Mouse (Mus musculus): Measurements from ENCODE around the gene Bnipl. TPM values are rescaled to one million over a fixed set of nuclear protein-coding genes. Genes with fewer than 3 reads are reported as not detected.

Gene Bnipl
- polyA plus RNA-seq, 1 experiment from 2014 or later = 1.2 TPM

Other genes with a start within 250 kb of the Bnipl start
- gene Zfp687, start 235.7 kb downstream of the Bnipl start, polyA plus RNA-seq (2015; fragmentation: Nextera tagmentation; extraction: Ambion mirVana) = 28.6 and 32.4 TPM in 2 replicates
- gene Psmd4, start 208.6 kb downstream of the Bnipl start, polyA plus RNA-seq (2015; fragmentation: Nextera tagmentation; extraction: Ambion mirVana) = 248 and 271 TPM in 2 replicates
- 19.9 and 20.8 TPM in 2 replicates for gene Pip5k1a, start 144.3 kb downstream of the Bnipl start, polyA plus RNA-seq (2015; fragmentation: Nextera tagmentation; extraction: Ambion mirVana)
- gene Vps72, start 140.2 kb downstream of the Bnipl start, polyA plus RNA-seq (2015; fragmentation: Nextera tagmentation; extraction: Ambion mirVana) = 168 and 184 TPM in 2 replicates
- gene Tmod4, start 126.7 kb downstream of the Bnipl start, polyA plus RNA-seq (2015; fragmentation: Nextera tagmentation; extraction: Ambion mirVana) = 0.93 and 1.9 TPM in 2 replicates
- 67.7 and 71.6 TPM in 2 replicates for gene Scnm1, start 117.2 kb downstream of the Bnipl start, polyA plus RNA-seq (2015; fragmentation: Nextera tagmentation; extraction: Ambion mirVana)
- gene Lysmd1, start 117.1 kb downstream of the Bnipl start, polyA plus RNA-seq (2015; fragmentation: Nextera tagmentation; extraction: Ambion mirVana) = 14.5 and 15.5 TPM in 2 replicates
- 2.7 and 2.9 TPM in 2 replicates for gene Tnfaip8l2, start 108.8 kb downstream of the Bnipl start, polyA plus RNA-seq (2015; fragmentation: Nextera tagmentation; extraction: Ambion mirVana)
- 3.9 and 4.5 TPM in 2 replicates for gene Sema6c, start 90.7 kb downstream of the Bnipl start, polyA plus RNA-seq (2015; fragmentation: Nextera tagmentation; extraction: Ambion mirVana)
- gene Gabpb2, start 33.3 kb downstream of the Bnipl start, polyA plus RNA-seq (2015; fragmentation: Nextera tagmentation; extraction: Ambion mirVana) = 10.0 and 10.6 TPM in 2 replicates
- gene Cdc42se1, start 22.5 kb downstream of the Bnipl start, polyA plus RNA-seq (2015; fragmentation: Nextera tagmentation; extraction: Ambion mirVana) = 87.4 and 92.0 TPM in 2 replicates
- gene Mllt11, start 19.0 kb downstream of the Bnipl start, polyA plus RNA-seq (2015; fragmentation: Nextera tagmentation; extraction: Ambion mirVana) = 12.9 and 16.0 TPM in 2 replicates
- 0.50 and 0.53 TPM in 2 replicates for gene Gm128, start 9.6 kb downstream of the Bnipl start, polyA plus RNA-seq (2015; fragmentation: Nextera tagmentation; extraction: Ambion mirVana)
- gene Mindy1, start 30.2 kb upstream of the Bnipl start, polyA plus RNA-seq (2015; fragmentation: Nextera tagmentation; extraction: Ambion mirVana) = 39.2 and 46.2 TPM in 2 replicates
- gene Prune1, start 30.9 kb upstream of the Bnipl start, polyA plus RNA-seq (2015; fragmentation: Nextera tagmentation; extraction: Ambion mirVana) = 21.6 and 22.5 TPM in 2 replicates
- gene Anxa9, start 56.0 kb upstream of the Bnipl start, polyA plus RNA-seq (2015; fragmentation: Nextera tagmentation; extraction: Ambion mirVana) = 6.2 and 6.5 TPM in 2 replicates
- gene Cers2, start 63.6 kb upstream of the Bnipl start, polyA plus RNA-seq (2015; fragmentation: Nextera tagmentation; extraction: Ambion mirVana) = 169 and 181 TPM in 2 replicates
- gene Setdb1, start 106.0 kb upstream of the Bnipl start, polyA plus RNA-seq (2015; fragmentation: Nextera tagmentation; extraction: Ambion mirVana) = 42.6 and 45.2 TPM in 2 replicates
- 0.23 TPM in 1 of 2 replicates, not detected in the other for gene 4930558C23Rik, start 151.6 kb upstream of the Bnipl start, polyA plus RNA-seq (2015; fragmentation: Nextera tagmentation; extraction: Ambion mirVana)
- 42.5 and 43.1 TPM in 2 replicates for gene Arnt, start 183.2 kb upstream of the Bnipl start, polyA plus RNA-seq (2015; fragmentation: Nextera tagmentation; extraction: Ambion mirVana)
- gene Ctsk, start 248.1 kb upstream of the Bnipl start, polyA plus RNA-seq (2015; fragmentation: Nextera tagmentation; extraction: Ambion mirVana) = 9.4 and 43.4 TPM in 2 replicates